In genomic region chr11:32267964-32268363, GRCm38 (mm10) we compare ENCODE assay signal across 9 mouse cellular contexts. TPM values are rescaled to one million over a fixed set of nuclear protein-coding genes. Genes with fewer than 3 reads are reported as not detected.
DNase-seq lines count a peak whose midpoint lies in the region; ATAC-seq and TF ChIP-seq lines count a peak whose summit lies in the region.
"Had no signal": no experiment of that assay in that cellular context is flagged by ENCODE, and none has a peak within 500 bp of the region (broad histone marks: within the 10 kb centered on the region; RNA-seq: fewer than 3 reads in every experiment).

No protein-coding gene starts in this region.

- H3K27ac ChIP-seq in kidney, adult 2 months (ENCODE audit: insufficient read depth, low read depth, low read length) = peak overlapping the region; percentile 29; the same call in 1 of the 2 replicates
- H3K27ac ChIP-seq in MEL (ENCODE audit: control insufficient read depth, low read depth, low read length) = peak overlapping the region; percentile 74
- no peak overlapping the region for H3K27ac ChIP-seq in forebrain, embryonic 11.5 days (ENCODE audit: low read depth, low read length)
- peak overlapping the region; percentile 99 for H3K27ac ChIP-seq in liver, embryonic 12.5 days

- no peak for TF ChIP-seq EP300 in MEL (IDR thresholded peaks at IDR 0.05; ENCODE audit: low read depth in 1 of 2, low read length in 2 of 2)

- no peak for DNase-seq in kidney, adult 2 months
- DNase-seq in kidney, adult 11 months = no peak
- peak; percentile 45 for DNase-seq in MEL (ENCODE audit: low read depth, low spot score)
- DNase-seq in forebrain, embryonic 11.5 days (ENCODE audit: low spot score) = no peak
- peak; percentile 4 to 24 for DNase-seq in thymus, postnatal 36 days
- no peak for DNase-seq in left cerebral cortex, postnatal 36 days (ENCODE audit: low spot score in 2 of 2)

- peak overlapping the region; percentile 63 for H3K9ac ChIP-seq in MEL (ENCODE audit: control insufficient read depth, low read depth, low read length, poor library complexity, severe bottlenecking)
- peak overlapping the region; percentile 95 for H3K9ac ChIP-seq in forebrain, embryonic 11.5 days (ENCODE audit: low read length)
- H3K9ac ChIP-seq in liver, embryonic 12.5 days = peak overlapping the region; percentile 99

- no peak for TF ChIP-seq POLR2A in kidney, adult 2 months (IDR thresholded peaks at IDR 0.05; ENCODE audit: low read depth, low read length)
- no peak for TF ChIP-seq POLR2A in MEL (IDR thresholded peaks at IDR 0.05; ENCODE audit: control insufficient read depth in 1 of 2, insufficient read depth in 1 of 2, low read depth in 1 of 2, low read length in 2 of 2, poor library complexity in 1 of 2)

- peak; percentile 45 for ATAC-seq in forebrain, embryonic 11.5 days (replicated peaks; ENCODE audit: low FRiP score)
- no peak for ATAC-seq in liver, embryonic 12.5 days
- ATAC-seq in monocyte, adult 5-6 weeks (replicated peaks; ENCODE audit: insufficient number of reproducible peaks, low FRiP score, low TSS enrichment, poor library complexity, severe bottlenecking) = no peak

- no peaks in the 10 kb centered on the region for H3K27me3 ChIP-seq in kidney, adult 2 months (replicated peaks; ENCODE audit: control insufficient read depth, insufficient read depth, low read length)
- H3K27me3 ChIP-seq in MEL (ENCODE audit: control insufficient read depth in 1 of 2, insufficient read depth in 2 of 2, low read length in 2 of 2) = no peaks in the 10 kb centered on the region
- no peaks in the 10 kb centered on the region for H3K27me3 ChIP-seq in forebrain, embryonic 11.5 days (ENCODE audit: control insufficient read depth, insufficient read depth, low read length)
- H3K27me3 ChIP-seq in liver, embryonic 12.5 days (replicated peaks) = peaks cover 5% of the 10 kb centered on the region; the same call in 1 of the 2 replicates

- H3K9me3 ChIP-seq in MEL (replicated peaks; ENCODE audit: insufficient read depth, low read length) = no peaks in the 10 kb centered on the region
- H3K9me3 ChIP-seq in forebrain, embryonic 11.5 days (ENCODE audit: control insufficient read depth, low read length) = no peaks in the 10 kb centered on the region
- no peaks in the 10 kb centered on the region for H3K9me3 ChIP-seq in liver, embryonic 12.5 days (replicated peaks)

- peak overlapping the region; percentile 70 for H3K4me2 ChIP-seq in forebrain, embryonic 11.5 days (ENCODE audit: low read depth, low read length, severe bottlenecking)
- peak overlapping the region; percentile 81 for H3K4me2 ChIP-seq in liver, embryonic 12.5 days

- peaks cover 2% of the 10 kb centered on the region; the same call in 1 of the 2 replicates for H3K4me1 ChIP-seq in kidney, adult 2 months (ENCODE audit: control insufficient read depth, insufficient read depth, low read length)
- H3K4me1 ChIP-seq in MEL (ENCODE audit: control insufficient read depth in 1 of 2, insufficient read depth in 2 of 2, low read length in 2 of 2) = peaks cover 28 to 47% of the 10 kb centered on the region in 2 experiments
- no peaks in the 10 kb centered on the region; the same call in 1 of the 2 replicates for H3K4me1 ChIP-seq in forebrain, embryonic 11.5 days (replicated peaks; ENCODE audit: control insufficient read depth, insufficient read depth, low read length)
- H3K4me1 ChIP-seq in liver, embryonic 12.5 days = peaks cover 90% of the 10 kb centered on the region

- 21% methylated on average over 5 of the region's 5 CpGs for WGBS in kidney, adult 2 months
- WGBS in forebrain, embryonic 11.5 days = 23% methylated on average over 5 of the region's 5 CpGs
- WGBS in liver, embryonic 12.5 days (ENCODE audit: insufficient replicate concordance) = 20% methylated on average over 5 of the region's 5 CpGs

- no peak for TF ChIP-seq RAD21 in MEL (IDR thresholded peaks at IDR 0.05; ENCODE audit: low read depth, low read length)

- intact Hi-C loops in left cerebral cortex, postnatal 36 days (cut with DNase I) = no loop called here

- H3K4me3 ChIP-seq in kidney, adult 2 months (ENCODE audit: insufficient read depth, low read depth, low read length) = no peak overlapping the region
- peak overlapping the region; percentile 32 to 74 for H3K4me3 ChIP-seq in MEL (ENCODE audit: control insufficient read depth in 1 of 2, insufficient read depth in 1 of 2, low read depth in 2 of 2, low read length in 2 of 2)
- H3K4me3 ChIP-seq in forebrain, embryonic 11.5 days (ENCODE audit: low read depth, low read length) = peak overlapping the region; percentile 73; the same call in 1 of the 2 replicates
- peak overlapping the region; percentile 81 for H3K4me3 ChIP-seq in liver, embryonic 12.5 days

- H3K79me2 ChIP-seq in MEL (ENCODE audit: control insufficient read depth, insufficient read depth, low read length, poor library complexity) = peaks cover 5% of the 10 kb centered on the region

- no peaks in the 10 kb centered on the region for H3K36me3 ChIP-seq in kidney, adult 2 months (ENCODE audit: control insufficient read depth, insufficient read depth, low read length)
- H3K36me3 ChIP-seq in MEL (ENCODE audit: control insufficient read depth in 1 of 2, insufficient read depth in 2 of 2, low read length in 2 of 2) = peaks cover 0 to 48% of the 10 kb centered on the region in 2 experiments; a peak in 2 of 4 replicates
- no peaks in the 10 kb centered on the region for H3K36me3 ChIP-seq in forebrain, embryonic 11.5 days (ENCODE audit: control insufficient read depth, insufficient read depth, low read length)
- peaks cover 9% of the 10 kb centered on the region for H3K36me3 ChIP-seq in liver, embryonic 12.5 days

- no peak for TF ChIP-seq CTCF in kidney, adult 2 months (conservative IDR thresholded peaks at IDR 0.05; ENCODE audit: insufficient read depth, insufficient read length, low read depth, low read length)
- no peak for TF ChIP-seq CTCF in MEL (IDR thresholded peaks at IDR 0.05 in 2 of 3, conservative IDR thresholded peaks at IDR 0.05 in 1 of 3; ENCODE audit: control insufficient read depth in 1 of 3, insufficient read depth in 1 of 3, low read depth in 2 of 3, low read length in 3 of 3, poor library complexity in 1 of 3, severe bottlenecking in 1 of 3)

TF ChIP-seq in MEL, 35 proteins besides CTCF, POLR2A, EP300 and RAD21:
- TF ChIP-seq TBP (IDR thresholded peaks at IDR 0.05; ENCODE audit: low read depth, low read length) (no peak), ZKSCAN1 (IDR thresholded peaks at IDR 0.05; ENCODE audit: low read depth, low read length) (no peak), E2F4 (IDR thresholded peaks at IDR 0.05; ENCODE audit: borderline replicate concordance, low read depth, low read length) (no peak), BHLHE40 (IDR thresholded peaks at IDR 0.05; ENCODE audit: borderline replicate concordance, low read depth, low read length) (no peak), POLR2AphosphoS5 (IDR thresholded peaks at IDR 0.05; ENCODE audit: borderline replicate concordance, low read depth, low read length) (no peak), TCF12 (IDR thresholded peaks at IDR 0.05; ENCODE audit: low read depth, low read length) (no peak)

RNA-seq across cellular contexts. Expression of gene Nprl3, which starts 0.5 kb away (rescaled TPM):
- 71.9 and 95.7 TPM in 2 replicates for polyA plus RNA-seq in kidney, adult 2 months (2012; rRNA removed)
- total RNA-seq in MEL (2012; rRNA removed) = 12.5 and 14.1 TPM in 2 replicates
- polyA plus RNA-seq in MEL (2012; ENCODE audit: insufficient read depth in 1 of 2, insufficient read length in 2 of 2, low read depth in 1 of 2, low replicate concordance in 2 of 2, missing spikeins in 1 of 2) = 10 to 100 TPM in 1 of 2 experiments, not detected in 1; 18.4 TPM
- 41.6 and 44.5 TPM in 2 replicates for polyA plus RNA-seq in forebrain, embryonic 11.5 days (2014; fragmentation: Nextera tagmentation; extraction: Ambion mirVana)
- 34.6 and 39.1 TPM in 2 replicates for polyA plus RNA-seq in liver, embryonic 12.5 days (2016; fragmentation: Nextera tagmentation; extraction: Ambion mirVana)
- 15.3 to 23.5 TPM (median 19.7 TPM) in 3 replicates for total RNA-seq in monocyte, adult 5-6 weeks (2017)
- total RNA-seq in left cerebral cortex, postnatal 36 days (2021) = 10 to 100 TPM; 42.1 to 59.7 TPM

RNA-seq across cellular contexts. Expression of gene Hba-x, which starts 8.2 kb away (rescaled TPM):
- polyA plus RNA-seq in kidney, adult 2 months (2012; rRNA removed) = not detected in 2 replicates
- total RNA-seq in MEL (2012; rRNA removed) = not detected in 2 replicates
- polyA plus RNA-seq in MEL (2012; ENCODE audit: insufficient read depth in 1 of 2, insufficient read length in 2 of 2, low read depth in 1 of 2, low replicate concordance in 2 of 2, missing spikeins in 1 of 2) = under 1 TPM in 1 of 2 experiments, not detected in 1; 0.13 TPM
- polyA plus RNA-seq in forebrain, embryonic 11.5 days (2014; fragmentation: Nextera tagmentation; extraction: Ambion mirVana) = 3,449 and 3,516 TPM in 2 replicates
- 1,859 and 1,982 TPM in 2 replicates for polyA plus RNA-seq in liver, embryonic 12.5 days (2016; fragmentation: Nextera tagmentation; extraction: Ambion mirVana)
- total RNA-seq in monocyte, adult 5-6 weeks (2017) = not detected in 3 replicates
- not detected for total RNA-seq in left cerebral cortex, postnatal 36 days (2021)
- total RNA-seq: liver, adult 2 months had no signal
- polyA plus RNA-seq: liver, adult 2 months had no signal

RNA-seq across cellular contexts. Expression of gene Hba-a1, which starts 15.3 kb away (rescaled TPM):
- polyA plus RNA-seq in kidney, adult 2 months (2012; rRNA removed) = 1,733 and 2,108 TPM in 2 replicates
- 211 and 272 TPM in 2 replicates for total RNA-seq in MEL (2012; rRNA removed)
- polyA plus RNA-seq in MEL (2012; ENCODE audit: insufficient read depth in 1 of 2, insufficient read length in 2 of 2, low read depth in 1 of 2, low replicate concordance in 2 of 2, missing spikeins in 1 of 2) = 100 to 1,000 TPM; 313 to 334 TPM
- polyA plus RNA-seq in forebrain, embryonic 11.5 days (2014; fragmentation: Nextera tagmentation; extraction: Ambion mirVana) = 3,025 and 3,069 TPM in 2 replicates
- polyA plus RNA-seq in liver, embryonic 12.5 days (2016; fragmentation: Nextera tagmentation; extraction: Ambion mirVana) = 52,845 and 54,272 TPM in 2 replicates
- total RNA-seq in monocyte, adult 5-6 weeks (2017) = 197 to 2,631 TPM (median 2,328 TPM) in 3 replicates
- total RNA-seq in left cerebral cortex, postnatal 36 days (2021) = 100 to 1,000 TPM; 361 to 431 TPM

RNA-seq across cellular contexts. Expression of gene Hbq1b, which starts 18.8 kb away (rescaled TPM):
- 0.22 and 0.34 TPM in 2 replicates for polyA plus RNA-seq in kidney, adult 2 months (2012; rRNA removed)
- 2.3 and 2.5 TPM in 2 replicates for total RNA-seq in MEL (2012; rRNA removed)
- polyA plus RNA-seq in MEL (2012; ENCODE audit: insufficient read depth in 1 of 2, insufficient read length in 2 of 2, low read depth in 1 of 2, low replicate concordance in 2 of 2, missing spikeins in 1 of 2) = 1 to 10 TPM in 1 of 2 experiments, not detected in 1; 6.5 TPM
- 5.8 and 6.3 TPM in 2 replicates for polyA plus RNA-seq in forebrain, embryonic 11.5 days (2014; fragmentation: Nextera tagmentation; extraction: Ambion mirVana)
- 116 and 122 TPM in 2 replicates for polyA plus RNA-seq in liver, embryonic 12.5 days (2016; fragmentation: Nextera tagmentation; extraction: Ambion mirVana)
- total RNA-seq in monocyte, adult 5-6 weeks (2017) = 6.8 TPM in 1 of 3 replicates, not detected in the others
- not detected for total RNA-seq in left cerebral cortex, postnatal 36 days (2021)
- total RNA-seq: liver, adult 2 months had no signal
- polyA plus RNA-seq: liver, adult 2 months had no signal

RNA-seq across cellular contexts. Expression of gene Hba-a2, which starts 28.3 kb away (rescaled TPM):
- 4,083 and 5,122 TPM in 2 replicates for polyA plus RNA-seq in kidney, adult 2 months (2012; rRNA removed)
- total RNA-seq in MEL (2012; rRNA removed) = 130 and 202 TPM in 2 replicates
- 100 to 1,000 TPM; 313 to 432 TPM for polyA plus RNA-seq in MEL (2012; ENCODE audit: insufficient read depth in 1 of 2, insufficient read length in 2 of 2, low read depth in 1 of 2, low replicate concordance in 2 of 2, missing spikeins in 1 of 2)
- polyA plus RNA-seq in forebrain, embryonic 11.5 days (2014; fragmentation: Nextera tagmentation; extraction: Ambion mirVana) = 5,773 and 5,896 TPM in 2 replicates
- 121,851 and 123,321 TPM in 2 replicates for polyA plus RNA-seq in liver, embryonic 12.5 days (2016; fragmentation: Nextera tagmentation; extraction: Ambion mirVana)
- 1,478 to 24,418 TPM (median 22,273 TPM) in 3 replicates for total RNA-seq in monocyte, adult 5-6 weeks (2017)
- total RNA-seq in left cerebral cortex, postnatal 36 days (2021) = 100 to 1,000 TPM; 345 to 363 TPM

Comparison
In these comparisons a context has a peak if more than half of its experiments do, and no peak if none do; other contexts are left out.
1. DNase-seq: peak in MEL (single experiment) and thymus, postnatal 36 days (2 of 2); none in kidney, adult 2 months (single experiment), kidney, adult 11 months (single experiment), forebrain, embryonic 11.5 days (single experiment) and left cerebral cortex, postnatal 36 days (0 of 2).
2. RNA of gene Hba-x, which starts 8.2 kb away (polyA plus RNA-seq): 3,449 to 3,516 TPM in forebrain, embryonic 11.5 days and 1,859 to 1,982 TPM in liver, embryonic 12.5 days; 0.13 TPM in MEL and not detected in kidney, adult 2 months; every median in the first group is over 1,000 times any median in the second.
3. RNA of gene Hba-a1, which starts 15.3 kb away (polyA plus RNA-seq): 52,845 to 54,272 TPM in liver, embryonic 12.5 days; 3,025 to 3,069 TPM in forebrain, embryonic 11.5 days, 1,733 to 2,108 TPM in kidney, adult 2 months and 313 to 334 TPM in MEL; every median in the first group is over 10 times any median in the second.
4. Peak in every context shown above with its lines, with median percentiles within 50 percentile points of each other: H3K9ac ChIP-seq.